Mouse (Mus musculus) liver, postnatal 0 days (tissue): Measurements from ENCODE around the gene Dsn1.

ENCODE experiments used
- CTCF ChIP-seq: sonication (generic); IDR thresholded peaks from 2 replicates; pipeline ENCODE4 v1.5.1; 2016; ENCODE audit warnings: antibody characterized with exemption, low read depth
- EP300 ChIP-seq: IDR thresholded peaks from 2 replicates; pipeline ENCODE4 v1.6.1; 2016; ENCODE audit warnings: antibody characterized with exemption, low read depth, mild to moderate bottlenecking

GRCm38 (mm10) chr2:157053124-157053523 is 46.2 kb upstream of the Dsn1 start:
- TF ChIP-seq CTCF (no peak), EP300 (no peak)
